Mouse (Mus musculus): ENCODE measurements around the gene Atp8b4. TPM values are rescaled to one million over a fixed set of nuclear protein-coding genes. Genes with fewer than 3 reads are reported as not detected.

The Atp8b4 gene
- polyA plus RNA-seq, 1 experiment from 2014 or later = 0.09 TPM

Other genes with a start within 250 kb of the Atp8b4 start
- gene Slc27a2, start 51.7 kb upstream of the Atp8b4 start, polyA plus RNA-seq (2014; fragmentation: Nextera tagmentation; extraction: Ambion mirVana) = 0.51 and 0.69 TPM in 2 replicates
- gene Hdc, start 118.6 kb upstream of the Atp8b4 start, polyA plus RNA-seq (2014; fragmentation: Nextera tagmentation; extraction: Ambion mirVana) = 0.84 and 0.95 TPM in 2 replicates
- 81.8 and 82.6 TPM in 2 replicates for gene Gabpb1, start 175.7 kb upstream of the Atp8b4 start, polyA plus RNA-seq (2014; fragmentation: Nextera tagmentation; extraction: Ambion mirVana)
- gene Usp8, start 206.7 kb upstream of the Atp8b4 start, polyA plus RNA-seq (2014; fragmentation: Nextera tagmentation; extraction: Ambion mirVana) = 47.3 and 47.7 TPM in 2 replicates